Mouse (Mus musculus) ES-E14 (cell line): ENCODE data around the gene Iqschfp. TPM values are rescaled to one million over a fixed set of nuclear protein-coding genes. Genes with fewer than 3 reads are reported as not detected.

Experiments
- DNase-seq: peaks from one replicate; pipeline ENCODE4 v3.0.0-alpha.2; 2013; ENCODE audit warnings: low read depth, low spot score
- H3K27ac ChIP-seq: 2 replicates; pipeline ENCODE4 v1.5.1; 2012; ENCODE audit warnings: low read depth, mild to moderate bottlenecking, low read length, moderate library complexity, mixed read lengths; ENCODE audit not compliant: poor library complexity, insufficient read depth, severe bottlenecking
- H3K36me3 ChIP-seq: 2 replicates; pipeline ENCODE4 v1.6.1; 2012; ENCODE audit warnings: mild to moderate bottlenecking, low read length, moderate library complexity, mixed read lengths; ENCODE audit not compliant: control insufficient read depth, poor library complexity, insufficient read depth, severe bottlenecking
- H3K4me1 ChIP-seq, 2 experiments: fragments of 150-350 bp in 1 of 2; sonication (generic) in 1 of 2; 2 replicates each; pipeline ENCODE4 v1.6.1; 2012; ENCODE audit warnings: low read length in 2 of 2, mild to moderate bottlenecking in 1 of 2, mixed read lengths in 1 of 2; ENCODE audit not compliant: control insufficient read depth in 2 of 2, insufficient read depth in 2 of 2, poor library complexity in 1 of 2
- H3K4me3 ChIP-seq, 2 experiments: fragments of 150-350 bp in 1 of 2; sonication (generic) in 1 of 2; 2 replicates each; pipeline ENCODE4 v1.5.1; 2012; ENCODE audit warnings: low read length in 2 of 2, low read depth in 1 of 2, mild to moderate bottlenecking in 1 of 2, mixed read lengths in 1 of 2; ENCODE audit not compliant: insufficient read depth in 1 of 2, poor library complexity in 1 of 2, severe bottlenecking in 1 of 2
- H3K9ac ChIP-seq: 2 replicates; pipeline ENCODE4 v1.6.1; 2012; ENCODE audit warnings: low read depth, mild to moderate bottlenecking, low read length, mixed read lengths; ENCODE audit not compliant: poor library complexity, insufficient read depth, severe bottlenecking
- H3K9me3 ChIP-seq: fragments of 150-350 bp; sonication (generic); 2 replicates; pipeline ENCODE4 v1.6.1; 2012; ENCODE audit warnings: low read depth, mild to moderate bottlenecking, low read length; ENCODE audit not compliant: control insufficient read depth, insufficient read depth
- CHD2 ChIP-seq: IDR thresholded peaks from 2 replicates; pipeline ENCODE4 v1.6.1; 2014; ENCODE audit warnings: mild to moderate bottlenecking, low read depth, low read length, inconsistent platforms
- HCFC1 ChIP-seq: IDR thresholded peaks from 2 replicates; pipeline ENCODE4 v1.6.1; 2012; ENCODE audit warnings: low read length, inconsistent platforms, borderline replicate concordance; ENCODE audit not compliant: insufficient read depth
- MAFK ChIP-seq: IDR thresholded peaks from 2 replicates; pipeline ENCODE4 v1.6.1; 2014; ENCODE audit warnings: mild to moderate bottlenecking, low read depth, low read length, inconsistent platforms; ENCODE audit not compliant: insufficient read depth
- ZC3H11A ChIP-seq: IDR thresholded peaks from 2 replicates; pipeline ENCODE4 v1.6.1; 2012; ENCODE audit warnings: low read depth, mild to moderate bottlenecking, inconsistent platforms, low read length, borderline replicate concordance
- ZNF384 ChIP-seq: IDR thresholded peaks from 2 replicates; pipeline ENCODE4 v1.6.1; 2012; ENCODE audit warnings: low read depth, low read length, inconsistent platforms
- in situ Hi-C, 2 experiments: fragments of 600-800 bp; cut with MboI; formaldehyde crosslinking; loops; one replicate each; pipeline ENCODE4 v1.15.1; 2025; ENCODE audit warnings: low sequenced_read_pairs in 2 of 2, inconsistent platforms in 1 of 2; ENCODE audit not compliant: unreplicated experiment in 2 of 2
- total RNA-seq: library from RNA; depleted of rRNA; stranded (reverse); fragments of 300-350 nt; gene quantifications from 2 replicates; pipeline ENCODE4 v1.2.3, GENCODE M21; 2012

Iqschfp gene
- total RNA-seq, 1 experiment, result not detected

DNA sequence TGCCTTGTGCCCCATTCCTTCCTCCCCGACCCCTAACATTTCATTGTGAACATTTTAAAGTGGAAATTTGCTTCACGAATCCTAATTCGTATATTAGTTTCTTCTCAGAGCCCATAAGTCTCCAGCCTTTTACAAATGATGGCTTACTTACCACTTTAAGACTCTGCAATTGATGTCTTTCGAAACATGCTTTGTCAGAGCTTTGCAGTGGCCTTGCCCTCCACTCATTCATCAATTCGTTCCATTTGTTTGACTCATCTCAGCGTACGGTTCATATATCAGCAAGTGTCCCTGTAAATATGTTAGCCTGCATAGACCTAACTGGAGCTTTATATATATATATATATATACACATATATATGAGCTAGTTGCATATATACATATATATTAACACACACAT, 675.5 kb downstream of the Iqschfp start:
- no peaks in the 10 kb centered on the region for H3K9me3 ChIP-seq
- DNase-seq, result no peak
- peaks cover 23 to 25% of the 10 kb centered on the region in 2 experiments for H3K4me1 ChIP-seq
- TF ChIP-seq HCFC1 (no peak), MAFK (no peak), ZNF384 (no peak), ZC3H11A (no peak), CHD2 (no peak)
- no peak overlapping the region for H3K4me3 ChIP-seq
- no peak overlapping the region for H3K27ac ChIP-seq
- no peaks in the 10 kb centered on the region; the same call in 1 of the 2 replicates for H3K36me3 ChIP-seq
- H3K9ac ChIP-seq, result no peak overlapping the region
- in situ Hi-C loops, result no loop called here

DNA sequence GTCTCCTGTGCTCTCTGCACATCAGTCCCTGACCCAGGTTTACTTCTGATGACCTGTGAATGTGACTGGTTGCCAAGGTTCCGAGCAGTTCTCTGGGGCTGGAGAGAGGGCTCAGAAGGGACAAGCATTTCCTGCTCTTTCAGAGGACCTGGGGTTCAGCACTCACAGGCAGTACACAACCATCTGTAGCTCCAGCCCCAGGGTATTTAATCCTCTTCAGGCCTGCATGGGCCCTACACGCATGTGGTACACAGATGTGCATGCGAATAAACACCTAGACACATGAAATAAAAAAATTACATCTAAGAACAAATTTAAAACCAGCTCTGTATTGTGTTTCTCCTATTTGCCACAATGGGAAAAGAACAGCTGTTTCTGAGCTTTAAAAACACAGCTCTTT, 676.1 kb downstream of the Iqschfp start:
- peaks cover 23 to 25% of the 10 kb centered on the region in 2 experiments for H3K4me1 ChIP-seq
- no peak overlapping the region for H3K4me3 ChIP-seq
- no peak for DNase-seq
- no peaks in the 10 kb centered on the region; the same call in 1 of the 2 replicates for H3K36me3 ChIP-seq
- no peaks in the 10 kb centered on the region for H3K9me3 ChIP-seq
- no peak overlapping the region for H3K27ac ChIP-seq
- in situ Hi-C loops, result no loop called here
- TF ChIP-seq MAFK (no peak), CHD2 (no peak), ZC3H11A (no peak)
- H3K9ac ChIP-seq, result no peak overlapping the region

DNA sequence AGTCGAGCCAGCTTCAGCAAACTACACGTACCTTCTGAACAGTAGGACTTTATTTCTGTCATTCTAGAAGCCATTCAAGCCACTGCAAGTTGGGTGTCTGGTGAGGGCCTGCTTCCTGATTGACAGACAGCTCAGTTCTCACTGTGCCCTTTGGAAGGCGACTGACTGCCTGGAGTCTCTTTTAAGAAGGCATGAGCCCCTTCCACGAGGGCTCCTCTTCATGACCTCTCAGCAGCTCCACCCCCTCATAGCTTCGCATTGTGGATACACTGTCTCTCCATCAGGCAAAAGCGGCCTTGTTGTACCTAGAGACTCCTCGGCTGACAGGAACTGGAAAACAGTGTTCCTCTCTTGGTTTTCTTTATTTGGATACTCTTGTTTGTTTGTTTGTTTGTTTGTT, 676.7 kb downstream of the Iqschfp start:
- Histone ChIP-seq H3K27ac (no peak overlapping the region), H3K4me3 (no peak overlapping the region), H3K4me1 (peaks cover 25 to 26% of the 10 kb centered on the region in 2 experiments), H3K36me3 (no peaks in the 10 kb centered on the region; the same call in 1 of the 2 replicates), H3K9ac (no peak overlapping the region), H3K9me3 (no peaks in the 10 kb centered on the region)
- TF ChIP-seq HCFC1 (no peak), ZC3H11A (no peak), CHD2 (no peak), ZNF384 (no peak), MAFK (no peak)
- no peak for DNase-seq
- in situ Hi-C loops, result no loop called here

- no peak overlapping the region for H3K27ac ChIP-seq
- in situ Hi-C loops, result no loop called here
- H3K4me1 ChIP-seq, result peaks cover 20% of the 10 kb centered on the region in 2 experiments; a peak in 3 of 4 replicates
- TF ChIP-seq CHD2 (no peak), MAFK (no peak), ZNF384 (no peak), ZC3H11A (no peak), HCFC1 (no peak)
- H3K9ac ChIP-seq, result no peak overlapping the region
- no peaks in the 10 kb centered on the region; the same call in 1 of the 2 replicates for H3K36me3 ChIP-seq
- no peak for DNase-seq
- no peak overlapping the region for H3K4me3 ChIP-seq
- H3K9me3 ChIP-seq, result no peaks in the 10 kb centered on the region
Measured at GRCm38 (mm10) chr3:68570319-68570718, 678.3 kb downstream of the Iqschfp start.
